Mouse (Mus musculus): ENCODE results near the gene Bach1. TPM values are rescaled to one million over a fixed set of nuclear protein-coding genes. Genes with fewer than 3 reads are reported as not detected.
"Not testable (repeated sequence)": the region's sequence is repeated elsewhere in the genome, so short reads cannot be mapped to it uniquely, and the experiment has no call there.

Bach1 gene
- polyA plus RNA-seq, 1 experiment from 2014 or later, result 11.8 TPM

DNA sequence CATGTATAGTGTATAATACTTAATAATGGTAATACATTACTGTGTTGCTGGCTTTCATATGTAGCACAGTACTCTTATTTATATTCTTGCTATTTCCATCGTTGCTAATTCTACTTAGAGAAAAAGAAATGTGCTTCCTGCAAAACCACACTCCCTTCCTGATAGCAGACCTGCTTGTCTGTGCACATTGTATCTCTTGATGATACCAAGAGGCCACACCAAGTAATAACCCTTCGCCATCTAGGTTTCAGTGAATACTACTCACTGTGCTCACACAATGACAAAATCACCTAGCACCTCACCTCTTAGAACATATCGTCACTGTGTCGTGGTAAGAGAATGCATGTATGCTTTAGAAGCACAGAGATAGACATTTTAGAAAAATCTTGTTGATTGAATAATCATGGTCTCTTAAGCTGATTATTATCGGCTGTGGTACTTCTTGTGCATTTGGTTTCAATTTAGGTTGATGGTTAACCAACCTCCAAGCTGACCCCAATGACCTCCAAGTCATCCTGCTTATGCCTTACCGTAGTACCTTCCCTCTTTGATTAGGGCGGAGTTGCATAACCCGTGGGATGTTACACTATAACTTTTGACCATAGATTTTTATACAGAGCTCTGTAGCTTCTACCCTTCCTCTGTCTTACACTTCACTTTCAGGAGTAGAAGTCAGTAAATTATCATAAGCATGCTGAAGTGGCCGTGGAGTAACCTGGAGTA lies 17.7 kb upstream of the Bach1 start:
- H3K27me3 ChIP-seq (ENCODE audit: control insufficient read depth, insufficient read depth, low read length), result no peaks in the 10 kb centered on the region
- H3K27ac ChIP-seq (replicated peaks in 1 of 2; ENCODE audit: control insufficient read depth in 1 of 2, insufficient read depth in 1 of 2, low read depth in 2 of 2, low read length in 2 of 2), result no peak overlapping the region
- WGBS, result 81% methylated on average over 9 of the region's 9 CpGs
- ATAC-seq (ENCODE audit: insufficient number of reproducible peaks, insufficient read depth, low FRiP score, low read depth), result no peak
- no peak overlapping the region for H3K4me3 ChIP-seq (ENCODE audit: control insufficient read depth in 1 of 2, insufficient read depth in 1 of 2, low read depth in 1 of 2, low read length in 2 of 2)
- H3K4me2 ChIP-seq (ENCODE audit: low read length), result no peak overlapping the region
- H3K9me3 ChIP-seq (ENCODE audit: control insufficient read depth, low read length), result no peaks in the 10 kb centered on the region
- H3K9ac ChIP-seq (ENCODE audit: low read length), result no peak overlapping the region
- H3K4me1 ChIP-seq (ENCODE audit: control insufficient read depth in 2 of 2, insufficient read depth in 2 of 2, low read length in 2 of 2), result no peaks in the 10 kb centered on the region
- no peaks in the 10 kb centered on the region for H3K36me3 ChIP-seq (ENCODE audit: control insufficient read depth, insufficient read depth, low read length)

GRCm38 (mm10) chr16:87681848-87682247 lies 16.9 kb upstream of the Bach1 start:
- 46% methylated on average over 3 of the region's 3 CpGs for WGBS
- Histone ChIP-seq H3K4me2 (ENCODE audit: low read length) (no peak overlapping the region), H3K27ac (replicated peaks in 1 of 2; ENCODE audit: control insufficient read depth in 1 of 2, insufficient read depth in 1 of 2, low read depth in 2 of 2, low read length in 2 of 2) (no peak overlapping the region), H3K4me1 (ENCODE audit: control insufficient read depth in 2 of 2, insufficient read depth in 2 of 2, low read length in 2 of 2) (no peaks in the 10 kb centered on the region), H3K36me3 (ENCODE audit: control insufficient read depth, insufficient read depth, low read length) (no peaks in the 10 kb centered on the region), H3K9me3 (ENCODE audit: control insufficient read depth, low read length) (no peaks in the 10 kb centered on the region), H3K27me3 (ENCODE audit: control insufficient read depth, insufficient read depth, low read length) (no peaks in the 10 kb centered on the region), H3K4me3 (ENCODE audit: control insufficient read depth in 1 of 2, insufficient read depth in 1 of 2, low read depth in 1 of 2, low read length in 2 of 2) (no peak overlapping the region), H3K9ac (ENCODE audit: low read length) (no peak overlapping the region)
- no peak for ATAC-seq (ENCODE audit: insufficient number of reproducible peaks, insufficient read depth, low FRiP score, low read depth)

DNA sequence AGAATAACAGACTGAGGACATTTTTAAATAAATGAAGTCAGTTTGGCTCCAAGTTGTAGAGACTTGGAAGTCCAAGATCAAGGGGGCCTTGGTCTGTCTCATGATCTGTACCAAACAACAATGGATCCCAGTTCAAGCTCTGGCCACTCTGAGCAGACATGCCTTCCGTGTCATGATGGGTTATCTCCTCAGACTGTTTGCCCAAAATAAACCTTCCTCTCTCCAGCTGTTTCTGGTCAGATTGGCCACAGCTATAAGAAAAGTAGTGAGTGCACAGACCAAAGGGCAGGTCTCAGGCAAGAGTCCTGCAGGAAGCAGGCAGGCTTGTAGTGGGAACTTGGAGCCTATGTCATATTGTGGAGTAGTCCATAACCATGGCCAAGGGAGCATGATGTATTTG lies 12.3 kb upstream of the Bach1 start:
- no peaks in the 10 kb centered on the region for H3K9me3 ChIP-seq (ENCODE audit: control insufficient read depth, low read length)
- no peak for ATAC-seq (ENCODE audit: insufficient number of reproducible peaks, insufficient read depth, low FRiP score, low read depth)
- 21% methylated on average over 1 of the region's 1 CpGs for WGBS

GRCm38 (mm10) chr16:87687346-87687745 lies 11.4 kb upstream of the Bach1 start:
- H3K36me3 ChIP-seq (ENCODE audit: control insufficient read depth, insufficient read depth, low read length), result no peaks in the 10 kb centered on the region
- no peak overlapping the region for H3K27ac ChIP-seq (replicated peaks in 1 of 2; ENCODE audit: control insufficient read depth in 1 of 2, insufficient read depth in 1 of 2, low read depth in 2 of 2, low read length in 2 of 2)
- H3K4me3 ChIP-seq (ENCODE audit: control insufficient read depth in 1 of 2, insufficient read depth in 1 of 2, low read depth in 1 of 2, low read length in 2 of 2), result no peak overlapping the region
- WGBS, result 61% methylated on average over 3 of the region's 3 CpGs
- H3K4me1 ChIP-seq (ENCODE audit: control insufficient read depth in 2 of 2, insufficient read depth in 2 of 2, low read length in 2 of 2), result peaks cover 3 to 11% of the 10 kb centered on the region in 2 experiments
- ATAC-seq (ENCODE audit: insufficient number of reproducible peaks, insufficient read depth, low FRiP score, low read depth), result no peak
- no peaks in the 10 kb centered on the region for H3K27me3 ChIP-seq (ENCODE audit: control insufficient read depth, insufficient read depth, low read length)
- H3K9me3 ChIP-seq (ENCODE audit: control insufficient read depth, low read length), result no peaks in the 10 kb centered on the region
- H3K9ac ChIP-seq (ENCODE audit: low read length), result no peak overlapping the region
- no peak overlapping the region for H3K4me2 ChIP-seq (ENCODE audit: low read length)

More for the DNA sequence above, 12.3 kb upstream of the Bach1 start:
- Histone ChIP-seq H3K9ac (ENCODE audit: low read length) (no peak overlapping the region), H3K4me2 (ENCODE audit: low read length) (no peak overlapping the region), H3K36me3 (ENCODE audit: control insufficient read depth, insufficient read depth, low read length) (no peaks in the 10 kb centered on the region), H3K4me3 (ENCODE audit: control insufficient read depth in 1 of 2, insufficient read depth in 1 of 2, low read depth in 1 of 2, low read length in 2 of 2) (no peak overlapping the region), H3K4me1 (ENCODE audit: control insufficient read depth in 2 of 2, insufficient read depth in 2 of 2, low read length in 2 of 2) (peaks cover 3 to 11% of the 10 kb centered on the region in 2 experiments), H3K27ac (replicated peaks in 1 of 2; ENCODE audit: control insufficient read depth in 1 of 2, insufficient read depth in 1 of 2, low read depth in 2 of 2, low read length in 2 of 2) (no peak overlapping the region), H3K27me3 (ENCODE audit: control insufficient read depth, insufficient read depth, low read length) (no peaks in the 10 kb centered on the region)

GRCm38 (mm10) chr16:87688328-87688727 lies 10.4 kb upstream of the Bach1 start:
- WGBS, result 94% methylated on average over 3 of the region's 3 CpGs

GRCm38 (mm10) chr16:87688823-87689222 lies 9.9 kb upstream of the Bach1 start:
- not testable (repeated sequence) for H3K36me3 ChIP-seq (ENCODE audit: control insufficient read depth, insufficient read depth, low read length); H3K9me3 ChIP-seq (ENCODE audit: control insufficient read depth, low read length); ATAC-seq (ENCODE audit: insufficient number of reproducible peaks, insufficient read depth, low FRiP score, low read depth); H3K9ac ChIP-seq (ENCODE audit: low read length); H3K27me3 ChIP-seq (ENCODE audit: control insufficient read depth, insufficient read depth, low read length); H3K4me3 ChIP-seq (ENCODE audit: control insufficient read depth in 1 of 2, insufficient read depth in 1 of 2, low read depth in 1 of 2, low read length in 2 of 2)
- Histone ChIP-seq H3K27ac (replicated peaks in 1 of 2; ENCODE audit: control insufficient read depth in 1 of 2, insufficient read depth in 1 of 2, low read depth in 2 of 2, low read length in 2 of 2) (peak overlapping the region; percentile 61 to 77), H3K4me2 (ENCODE audit: low read length) (peak overlapping the region; percentile 49; the same call in 1 of the 2 replicates), H3K4me1 (ENCODE audit: control insufficient read depth in 2 of 2, insufficient read depth in 2 of 2, low read length in 2 of 2) (peaks cover 3 to 11% of the 10 kb centered on the region in 2 experiments)
- 69% methylated on average over 7 of the region's 7 CpGs for WGBS

More at GRCm38 (mm10) chr16:87688328-87688727, 10.4 kb upstream of the Bach1 start:
- not testable (repeated sequence) for H3K36me3 ChIP-seq (ENCODE audit: control insufficient read depth, insufficient read depth, low read length); H3K4me2 ChIP-seq (ENCODE audit: low read length); ATAC-seq (ENCODE audit: insufficient number of reproducible peaks, insufficient read depth, low FRiP score, low read depth); H3K9ac ChIP-seq (ENCODE audit: low read length); H3K4me3 ChIP-seq (ENCODE audit: control insufficient read depth in 1 of 2, insufficient read depth in 1 of 2, low read depth in 1 of 2, low read length in 2 of 2); H3K9me3 ChIP-seq (ENCODE audit: control insufficient read depth, low read length); H3K27me3 ChIP-seq (ENCODE audit: control insufficient read depth, insufficient read depth, low read length); H3K27ac ChIP-seq (replicated peaks in 1 of 2; ENCODE audit: control insufficient read depth in 1 of 2, insufficient read depth in 1 of 2, low read depth in 2 of 2, low read length in 2 of 2)
- peaks cover 3 to 11% of the 10 kb centered on the region in 2 experiments for H3K4me1 ChIP-seq (ENCODE audit: control insufficient read depth in 2 of 2, insufficient read depth in 2 of 2, low read length in 2 of 2)

GRCm38 (mm10) chr16:87689225-87689624 lies 9.5 kb upstream of the Bach1 start:
- ATAC-seq (ENCODE audit: insufficient number of reproducible peaks, insufficient read depth, low FRiP score, low read depth), result peak; percentile 63
- H3K27ac ChIP-seq (replicated peaks in 1 of 2; ENCODE audit: control insufficient read depth in 1 of 2, insufficient read depth in 1 of 2, low read depth in 2 of 2, low read length in 2 of 2), result peak overlapping the region; percentile 61 to 77
- H3K4me3 ChIP-seq (ENCODE audit: control insufficient read depth in 1 of 2, insufficient read depth in 1 of 2, low read depth in 1 of 2, low read length in 2 of 2), result no peak overlapping the region
- H3K4me2 ChIP-seq (ENCODE audit: low read length), result peak overlapping the region; percentile 49
- H3K9me3 ChIP-seq (ENCODE audit: control insufficient read depth, low read length), result no peaks in the 10 kb centered on the region
- 12% methylated on average over 8 of the region's 8 CpGs for WGBS
- H3K9ac ChIP-seq (ENCODE audit: low read length), result no peak overlapping the region
- no peaks in the 10 kb centered on the region for H3K36me3 ChIP-seq (ENCODE audit: control insufficient read depth, insufficient read depth, low read length)
- H3K4me1 ChIP-seq (ENCODE audit: control insufficient read depth in 2 of 2, insufficient read depth in 2 of 2, low read length in 2 of 2), result peaks cover 3 to 11% of the 10 kb centered on the region in 2 experiments
- no peaks in the 10 kb centered on the region for H3K27me3 ChIP-seq (ENCODE audit: control insufficient read depth, insufficient read depth, low read length)

DNA sequence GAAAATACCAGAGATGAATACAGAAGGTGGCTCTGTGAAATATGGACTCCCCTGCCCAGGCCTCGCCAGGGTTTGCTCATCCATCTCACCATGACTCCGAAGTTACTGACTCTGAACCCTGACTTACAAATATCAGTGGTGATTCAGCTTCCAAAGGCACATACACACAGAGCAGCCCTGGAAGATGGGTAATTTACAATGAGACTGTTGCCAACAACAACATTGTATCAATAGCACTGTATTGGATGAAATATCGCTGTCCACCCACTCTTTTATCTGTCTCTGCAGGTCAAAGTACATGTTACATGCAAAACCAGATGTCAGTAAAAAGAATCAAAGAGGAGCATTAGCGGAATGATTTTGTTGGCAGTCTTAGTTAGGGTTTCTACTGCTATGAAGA lies 8.2 kb upstream of the Bach1 start:
- no peaks in the 10 kb centered on the region for H3K36me3 ChIP-seq (ENCODE audit: control insufficient read depth, insufficient read depth, low read length)
- ATAC-seq (ENCODE audit: insufficient number of reproducible peaks, insufficient read depth, low FRiP score, low read depth), result no peak
- WGBS, result 94% methylated on average over 4 of the region's 4 CpGs
- no peak overlapping the region for H3K27ac ChIP-seq (replicated peaks in 1 of 2; ENCODE audit: control insufficient read depth in 1 of 2, insufficient read depth in 1 of 2, low read depth in 2 of 2, low read length in 2 of 2)
- H3K4me1 ChIP-seq (ENCODE audit: control insufficient read depth in 2 of 2, insufficient read depth in 2 of 2, low read length in 2 of 2), result peaks cover 3 to 11% of the 10 kb centered on the region in 2 experiments
- H3K4me2 ChIP-seq (ENCODE audit: low read length), result no peak overlapping the region
- H3K9me3 ChIP-seq (ENCODE audit: control insufficient read depth, low read length), result no peaks in the 10 kb centered on the region
- no peak overlapping the region for H3K9ac ChIP-seq (ENCODE audit: low read length)
- H3K4me3 ChIP-seq (ENCODE audit: control insufficient read depth in 1 of 2, insufficient read depth in 1 of 2, low read depth in 1 of 2, low read length in 2 of 2), result no peak overlapping the region
- H3K27me3 ChIP-seq (ENCODE audit: control insufficient read depth, insufficient read depth, low read length), result no peaks in the 10 kb centered on the region

Measured in heart, embryonic 14.5 days (tissue).